Mouse (Mus musculus) heart, adult 11 months (tissue): Measurements from ENCODE around the gene Bex1.
A peak's percentile ranks its signal among the peaks of the same experiment; 100 is the strongest.
"Not testable (repeated sequence)": the region's sequence is repeated elsewhere in the genome, so short reads cannot be mapped to it uniquely, and the experiment has no call there.

Experiments
- DNase-seq: peaks from one replicate; pipeline ENCODE4 v3.0.0; 2022

The Bex1 gene

GRCm38 (mm10) chrX:136214729-136215677, at the start of gene Bex1, which contains the start of gene Tceal7:
Gene Bex1, minus strand, starts transcription at chrX:136215513.
Gene Tceal7, plus strand, starts transcription at chrX:136214779.
- DNase-seq, result not testable (repeated sequence)

DNA sequence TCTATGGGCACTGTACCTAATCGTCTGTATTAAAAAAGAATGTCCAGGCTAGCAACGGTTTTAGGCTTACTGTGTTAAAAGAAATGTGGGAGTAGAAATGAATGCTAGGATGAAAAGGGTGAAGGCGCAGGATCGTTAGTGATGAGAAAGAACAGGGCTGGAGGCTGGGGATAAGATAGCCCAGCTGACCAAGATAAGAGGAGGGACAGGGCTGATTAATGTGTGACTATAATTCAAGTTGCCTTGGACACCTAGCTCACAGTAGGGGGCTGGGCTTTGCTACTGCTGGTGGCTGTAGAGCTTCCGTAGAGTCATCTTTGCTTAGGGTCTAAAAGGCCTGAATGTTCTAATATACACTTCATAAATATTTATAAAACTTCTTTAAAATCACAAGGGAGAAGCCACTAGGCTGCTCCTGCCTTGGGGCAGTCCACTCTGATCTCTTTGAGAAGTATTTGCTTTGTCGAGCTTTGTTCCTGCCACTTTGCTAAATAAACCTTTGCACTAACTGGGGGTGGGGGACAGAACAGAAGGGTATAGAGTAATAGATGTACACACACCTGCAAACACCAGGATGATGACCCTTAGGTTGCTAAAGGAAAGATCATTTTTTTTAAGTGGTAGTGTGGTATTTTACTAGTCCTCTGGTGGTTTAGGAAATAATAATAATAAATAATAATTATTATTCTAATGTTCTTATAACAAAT, 36.9 kb upstream of the Bex1 start:
- no peak for DNase-seq

- no peak for DNase-seq
Observed at GRCm38 (mm10) chrX:136249671-136250070, 34.4 kb upstream of the Bex1 start.

DNA sequence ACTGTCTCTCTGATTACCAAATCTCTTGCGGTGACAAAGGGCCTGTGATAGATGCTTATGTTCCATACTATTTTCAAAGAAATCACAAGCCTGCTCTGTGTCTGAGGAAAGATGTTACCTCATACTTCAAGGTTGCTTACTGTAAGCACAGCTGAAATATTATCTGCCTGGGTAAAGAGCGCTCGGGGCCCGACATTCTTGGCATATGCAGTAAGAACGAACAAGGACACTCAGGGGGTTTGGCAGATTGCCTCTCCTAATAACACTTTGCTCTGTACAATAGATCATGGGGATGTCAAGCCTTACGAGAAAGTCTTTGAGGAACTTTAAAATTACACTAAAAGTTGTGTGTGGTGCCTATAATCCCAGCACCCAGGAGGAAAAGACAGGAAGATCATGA, 33.5 kb upstream of the Bex1 start:
- DNase-seq, result no peak

DNA sequence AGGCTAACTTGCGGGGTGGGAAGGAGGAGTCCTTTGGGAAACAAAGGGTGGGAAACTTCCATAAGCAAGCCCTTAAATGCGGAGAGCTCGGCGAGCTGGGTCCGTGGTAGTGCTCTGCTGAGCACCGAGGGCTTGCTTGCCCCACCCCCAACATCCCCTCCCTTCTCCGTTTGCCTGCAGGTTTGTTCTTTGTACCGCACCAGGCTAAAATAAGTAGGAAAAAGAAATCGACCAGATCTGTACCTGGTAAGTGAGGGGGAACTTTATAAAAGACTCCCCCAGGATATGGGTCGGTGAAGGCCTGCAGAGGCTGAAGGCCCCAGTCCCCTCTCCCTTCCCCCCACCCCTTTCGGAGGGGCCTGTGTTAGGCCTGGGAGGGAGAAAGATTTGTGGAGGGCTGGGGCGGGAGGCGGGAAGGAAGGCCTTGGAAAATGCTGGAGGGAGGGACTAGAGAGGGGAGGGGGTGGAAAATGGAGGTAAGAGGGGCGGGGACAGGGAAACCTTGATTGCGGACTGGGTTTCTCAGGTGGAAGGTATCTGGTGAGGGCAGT, 30.3 kb upstream of the Bex1 start:
- DNase-seq, result peak; percentile 87

DNA sequence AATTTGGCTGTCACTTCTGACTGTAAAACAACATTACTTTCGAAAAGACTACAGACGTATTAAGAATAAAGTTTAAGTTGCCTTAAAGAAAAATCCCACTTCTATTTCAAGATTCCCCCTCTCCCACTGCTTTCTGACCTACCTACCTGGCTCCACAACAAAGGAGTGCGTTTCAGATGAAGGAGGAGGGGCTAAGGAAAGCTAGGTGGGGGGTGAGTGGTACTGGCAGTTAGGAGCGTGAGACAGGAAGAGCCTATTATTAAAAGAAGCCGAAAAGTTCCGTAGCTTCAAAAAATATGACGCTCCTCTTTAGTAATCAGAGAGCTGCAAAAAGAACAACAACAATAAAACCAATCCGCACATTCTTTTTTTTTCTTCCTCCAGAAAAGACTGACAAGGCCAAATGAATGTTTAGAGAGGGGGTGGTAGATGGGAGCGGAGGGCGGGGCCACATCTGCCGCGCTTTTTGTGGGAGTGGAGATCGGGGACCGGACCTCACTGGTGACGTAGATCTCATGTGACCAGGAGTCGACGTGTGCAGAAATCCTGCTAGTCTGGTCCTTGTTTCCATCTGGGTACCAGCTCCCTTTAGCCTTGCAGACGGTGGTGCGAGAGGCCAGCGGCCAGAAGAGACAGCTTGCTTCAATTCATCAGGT, 29.4 kb upstream of the Bex1 start, which contains the start of gene Tceal9:
Tceal9 (plus strand) TSS at position 506 of the 656 bp plus-strand sequence.
- DNase-seq, result peak; percentile 98

GRCm38 (mm10) chrX:136243181-136243580, 27.9 kb upstream of the Bex1 start:
- no peak for DNase-seq

GRCm38 (mm10) chrX:136238118-136238517, 22.8 kb upstream of the Bex1 start:
- no peak for DNase-seq

DNA sequence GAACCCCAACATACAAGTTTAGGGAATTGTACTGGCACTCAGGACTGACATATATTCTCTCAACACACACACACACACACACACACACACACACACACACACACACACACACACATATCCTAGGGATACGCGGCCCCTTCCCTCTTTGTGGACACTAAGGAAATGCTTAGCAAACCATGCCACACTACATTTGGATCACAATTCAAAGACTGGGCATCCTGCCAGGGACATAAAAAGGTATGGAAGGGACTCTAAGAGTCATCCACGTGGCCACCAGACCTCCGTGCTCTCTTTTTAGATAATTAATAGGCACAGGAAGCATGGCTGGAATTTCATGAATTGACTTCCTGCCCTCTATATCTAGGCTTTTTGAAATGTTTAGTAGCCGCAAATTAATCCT, 12.5 kb upstream of the Bex1 start:
- no peak for DNase-seq

GRCm38 (mm10) chrX:136223714-136224113, 8.4 kb upstream of the Bex1 start:
- DNase-seq, result no peak

DNA sequence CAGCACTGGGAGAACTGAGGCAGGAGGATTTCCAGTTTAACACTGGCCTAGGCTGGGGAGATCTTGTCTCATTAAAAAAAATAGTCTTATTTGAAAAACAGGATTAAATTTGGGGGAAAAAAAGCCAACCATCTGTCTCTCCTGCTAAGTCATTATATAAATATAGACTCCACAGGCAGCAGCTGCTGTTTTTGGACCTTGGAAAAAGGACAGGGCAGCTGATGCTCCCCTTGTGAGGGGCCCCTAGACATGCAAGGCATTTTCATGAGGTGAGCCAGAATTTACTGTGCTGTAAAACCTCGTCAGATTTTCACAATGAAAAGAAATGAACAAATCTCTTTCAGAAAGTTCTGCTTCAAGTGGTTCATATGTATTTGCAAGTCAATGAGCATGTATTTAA, 990 bp upstream of the Bex1 start:
- no peak for DNase-seq

DNA sequence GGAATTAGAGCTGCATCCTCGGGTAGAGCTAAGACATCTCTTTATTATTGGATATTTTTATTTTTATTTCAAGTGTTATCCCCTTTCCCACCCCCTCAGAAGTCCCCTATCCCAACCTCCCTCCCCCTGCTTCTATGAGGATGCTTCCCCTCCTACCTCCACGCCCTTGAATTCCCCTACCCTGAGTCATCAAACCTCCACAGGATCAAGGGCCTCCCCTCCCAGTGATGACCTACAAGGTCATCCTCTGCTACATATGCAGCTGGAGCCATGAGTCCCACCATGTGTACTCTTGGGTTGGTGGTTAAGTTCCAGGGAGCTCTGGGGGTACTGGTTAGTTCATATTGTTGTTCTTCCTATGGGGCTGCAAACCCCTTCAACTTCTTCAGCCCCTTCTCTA, 1.9 kb downstream of the Bex1 start:
- DNase-seq, result no peak

- no peak for DNase-seq
Observed at GRCm38 (mm10) chrX:136204406-136204805, 10.9 kb downstream of the Bex1 start.

GRCm38 (mm10) chrX:136203664-136204066, 11.6 kb downstream of the Bex1 start, which contains the start of gene Tceal5:
Gene Tceal5, minus strand, starts transcription at chrX:136203876.
- DNase-seq, result no peak

GRCm38 (mm10) chrX:136203257-136203656, 12.1 kb downstream of the Bex1 start:
- DNase-seq, result no peak

- DNase-seq, result no peak
Observed at GRCm38 (mm10) chrX:136196873-136197272, 18.4 kb downstream of the Bex1 start.

GRCm38 (mm10) chrX:136195193-136195944, 19.9 kb downstream of the Bex1 start:
- DNase-seq, result no peak

DNA sequence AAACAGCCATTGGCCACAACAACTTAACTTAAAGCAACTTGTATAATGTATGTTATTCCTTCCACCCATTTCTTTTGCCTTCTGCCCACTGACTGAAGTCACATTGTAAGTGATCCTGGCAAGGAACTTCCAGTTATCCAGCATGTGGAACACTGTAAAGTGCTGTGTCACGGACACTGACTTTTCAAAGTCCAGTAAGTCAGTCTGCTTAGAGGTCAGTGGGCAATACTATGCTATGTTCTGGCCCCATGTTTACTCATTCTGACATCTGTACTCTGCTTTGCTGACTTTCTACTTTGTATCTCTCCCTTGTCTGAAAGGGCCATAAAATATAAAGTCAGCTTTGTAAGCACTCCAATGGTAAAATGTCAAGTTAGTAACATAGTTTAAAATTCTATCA, 32.2 kb downstream of the Bex1 start:
- DNase-seq, result no peak

- peak; percentile 82 for DNase-seq
Observed at GRCm38 (mm10) chrX:136180897-136181553, 34.3 kb downstream of the Bex1 start.

GRCm38 (mm10) chrX:136172786-136173185, 42.5 kb downstream of the Bex1 start:
- no peak for DNase-seq

- peak; percentile 99 for DNase-seq
Observed at GRCm38 (mm10) chrX:136172118-136172551, 43.2 kb downstream of the Bex1 start, which contains the start of gene Tceal8. Gene Tceal8, minus strand, starts transcription at chrX:136172342.
